Mouse (Mus musculus): ENCODE results near the gene Prss35. TPM values are rescaled to one million over a fixed set of nuclear protein-coding genes. Genes with fewer than 3 reads are reported as not detected.

The Prss35 gene
- total RNA-seq, 2 experiments from 2014 or later = 0.10 TPM; not detected in 1

GRCm38 (mm10) chr9:86795236-86795635, 51.8 kb downstream of the Prss35 start:
- intact Hi-C loops (cut with DNase I) = no loop called here
- no peak for DNase-seq

GRCm38 (mm10) chr9:86797553-86797952, 54.1 kb downstream of the Prss35 start:
- intact Hi-C loops (cut with DNase I) = no loop called here
- DNase-seq = no peak

GRCm38 (mm10) chr9:86798129-86798528, 54.7 kb downstream of the Prss35 start:
- DNase-seq = no peak
- intact Hi-C loops (cut with DNase I) = no loop called here

- DNase-seq = no peak
- intact Hi-C loops (cut with DNase I) = no loop called here
Measured at GRCm38 (mm10) chr9:86798686-86799085, 55.2 kb downstream of the Prss35 start.

GRCm38 (mm10) chr9:86799099-86799498, 55.6 kb downstream of the Prss35 start:
- intact Hi-C loops (cut with DNase I) = no loop called here
- no peak for DNase-seq

GRCm38 (mm10) chr9:86800600-86801163, 57.2 kb downstream of the Prss35 start:
- no peak for DNase-seq
- intact Hi-C loops (cut with DNase I) = loop anchor here (5.0 kb wide), 1 partner anchor 208 kb away; no protein-coding TSS in a partner anchor

Other genes starting within 250 kb of the Prss35 start
- 1 to 10 TPM; 3.3 to 4.1 TPM for gene Pgm3, start 171.8 kb upstream of the Prss35 start, total RNA-seq (2021)
- gene Rwdd2a, start 171.7 kb upstream of the Prss35 start, total RNA-seq (2021) = under 1 TPM in 1 of 2 experiments, not detected in 1; 0.32 TPM
- 100 to 1,000 TPM; 139 to 175 TPM for gene Me1, start 47.7 kb upstream of the Prss35 start, total RNA-seq (2021)
- under 1 TPM; 0.13 to 0.42 TPM for gene Snap91, start 137.0 kb downstream of the Prss35 start, total RNA-seq (2021)

Measured in gastrocnemius, postnatal 36 days (tissue).